Comparison of ENCODE assay signal across 8 mouse cellular contexts in genomic region chr1:172217148-172217547, GRCm38 (mm10). TPM values are rescaled to one million over a fixed set of nuclear protein-coding genes. Genes with fewer than 3 reads are reported as not detected.
A peak's percentile ranks its signal among the peaks of the same experiment; 100 is the strongest.
DNase-seq lines count a peak whose midpoint lies in the region; ATAC-seq and TF ChIP-seq lines count a peak whose summit lies in the region.

No protein-coding gene starts in this region.

- H3K4me3 ChIP-seq in forebrain, embryonic 13.5 days, result no peak overlapping the region
- H3K4me3 ChIP-seq in neural tube, embryonic 14.5 days (ENCODE audit: low read depth, low read length), result no peak overlapping the region
- H3K4me3 ChIP-seq in testis, adult 2 months (ENCODE audit: control insufficient read depth, low read depth, low read length), result peak overlapping the region; percentile 25; the same call in 1 of the 2 replicates

- no peaks in the 10 kb centered on the region for H3K27me3 ChIP-seq in forebrain, embryonic 13.5 days
- H3K27me3 ChIP-seq in neural tube, embryonic 14.5 days (ENCODE audit: control insufficient read depth, insufficient read depth, low read length), result no peaks in the 10 kb centered on the region
- no peaks in the 10 kb centered on the region for H3K27me3 ChIP-seq in testis, adult 2 months (ENCODE audit: control insufficient read depth, insufficient read depth, low read length)

- peak; percentile 60 for ATAC-seq in forebrain, embryonic 13.5 days
- peak; percentile 22 for ATAC-seq in neural tube, embryonic 14.5 days (ENCODE audit: low read depth)

- TF ChIP-seq POLR2A in testis, adult 2 months (IDR thresholded peaks at IDR 0.05; ENCODE audit: control insufficient read depth, low read depth, low read length), result no peak

- intact Hi-C loops in heart, postnatal 10 days (cut with DNase I), result loop anchor here (2.0 kb wide), 2 partner anchors 14 to 44 kb away; no protein-coding TSS in a partner anchor

- no peaks in the 10 kb centered on the region for H3K9me3 ChIP-seq in forebrain, embryonic 13.5 days (replicated peaks)
- no peaks in the 10 kb centered on the region for H3K9me3 ChIP-seq in neural tube, embryonic 14.5 days (ENCODE audit: control insufficient read depth, low read length)

- peaks cover 79% of the 10 kb centered on the region for H3K4me1 ChIP-seq in forebrain, embryonic 13.5 days
- peaks cover 9% of the 10 kb centered on the region; the same call in 1 of the 2 replicates for H3K4me1 ChIP-seq in neural tube, embryonic 14.5 days (ENCODE audit: control insufficient read depth, insufficient read depth, low read length)
- peaks cover 6% of the 10 kb centered on the region for H3K4me1 ChIP-seq in testis, adult 2 months (ENCODE audit: control insufficient read depth, insufficient read depth, low read length)

- H3K27ac ChIP-seq in forebrain, embryonic 13.5 days, result peak overlapping the region; percentile 35; the same call in 1 of the 2 replicates
- 0 out of 2 replicates have a peak overlapping the region, but pooled peaks have one; percentile 35 for H3K27ac ChIP-seq in neural tube, embryonic 14.5 days (ENCODE audit: low read depth, low read length)
- no peak overlapping the region for H3K27ac ChIP-seq in testis, adult 2 months (ENCODE audit: control insufficient read depth, insufficient read depth, low read depth, low read length)

- H3K9ac ChIP-seq in forebrain, embryonic 13.5 days, result peak overlapping the region; percentile 34; the same call in 1 of the 2 replicates
- H3K9ac ChIP-seq in neural tube, embryonic 14.5 days (replicated peaks; ENCODE audit: low read depth, low read length), result no peak overlapping the region

- DNase-seq in ES-CJ7 (ENCODE audit: low read depth, low spot score), result peak; percentile 98
- peak; percentile 77 for DNase-seq in c-Kit-positive CD71-positive TER-119-positive erythroid progenitor cells, embryonic 14.5 days (ENCODE audit: low spot score)
- DNase-seq in heart, postnatal 10 days, result peak; percentile 97 to 98
- DNase-seq in kidney, postnatal 4 days, result peak; percentile 94 to 95
- DNase-seq in lung, adult 18-20 months, result peak; percentile 94 to 96

- 0% methylated on average over 5 of the region's 5 CpGs for WGBS in forebrain, embryonic 13.5 days
- WGBS in neural tube, embryonic 14.5 days, result 2% methylated on average over 5 of the region's 5 CpGs

- peak; percentile 87 for TF ChIP-seq CTCF in testis, adult 2 months (IDR thresholded peaks at IDR 0.05; ENCODE audit: control insufficient read depth, insufficient read depth, insufficient replicate concordance, low read depth, low read length)

- H3K36me3 ChIP-seq in forebrain, embryonic 13.5 days (ENCODE audit: poor library complexity, severe bottlenecking), result no peaks in the 10 kb centered on the region
- no peaks in the 10 kb centered on the region for H3K36me3 ChIP-seq in neural tube, embryonic 14.5 days (ENCODE audit: control insufficient read depth, insufficient read depth, low read length)
- no peaks in the 10 kb centered on the region for H3K36me3 ChIP-seq in testis, adult 2 months (ENCODE audit: control insufficient read depth, insufficient read depth, low read length)

- peak overlapping the region; percentile 43 for H3K4me2 ChIP-seq in forebrain, embryonic 13.5 days
- no peak overlapping the region for H3K4me2 ChIP-seq in neural tube, embryonic 14.5 days (ENCODE audit: low read depth, low read length)

RNA-seq across cellular contexts. Expression of gene Casq1, which starts 2.5 kb away (rescaled TPM):
- 4.5 TPM in 2 replicates for polyA plus RNA-seq in forebrain, embryonic 13.5 days (2015; fragmentation: Nextera tagmentation; extraction: Ambion mirVana)
- total RNA-seq in heart, postnatal 10 days (2021), result 1 to 10 TPM; 6.6 to 9.1 TPM
- polyA plus RNA-seq in neural tube, embryonic 14.5 days (2014; fragmentation: Nextera tagmentation; extraction: Ambion mirVana), result 1.4 and 1.6 TPM in 2 replicates
- polyA plus RNA-seq in testis, adult 2 months (2012; rRNA removed), result 15.0 and 15.8 TPM in 2 replicates

RNA-seq across cellular contexts. Expression of gene Pea15a, which starts 10.5 kb away (rescaled TPM):
- 470 and 471 TPM in 2 replicates for polyA plus RNA-seq in forebrain, embryonic 13.5 days (2015; fragmentation: Nextera tagmentation; extraction: Ambion mirVana)
- total RNA-seq in heart, postnatal 10 days (2021), result 100 to 1,000 TPM; 111 to 121 TPM
- 350 and 391 TPM in 2 replicates for polyA plus RNA-seq in neural tube, embryonic 14.5 days (2014; fragmentation: Nextera tagmentation; extraction: Ambion mirVana)
- 15.8 and 17.5 TPM in 2 replicates for polyA plus RNA-seq in testis, adult 2 months (2012; rRNA removed)

RNA-seq across cellular contexts. Expression of gene Atp1a4, which starts 41.1 kb away (rescaled TPM):
- 0.10 TPM in 1 of 2 replicates, not detected in the other for polyA plus RNA-seq in forebrain, embryonic 13.5 days (2015; fragmentation: Nextera tagmentation; extraction: Ambion mirVana)
- total RNA-seq in heart, postnatal 10 days (2021), result not detected
- not detected in 2 replicates for polyA plus RNA-seq in neural tube, embryonic 14.5 days (2014; fragmentation: Nextera tagmentation; extraction: Ambion mirVana)
- 322 and 331 TPM in 2 replicates for polyA plus RNA-seq in testis, adult 2 months (2012; rRNA removed)

RNA-seq across cellular contexts. Expression of gene Igsf8, which starts 44.3 kb away (rescaled TPM):
- 164 and 169 TPM in 2 replicates for polyA plus RNA-seq in forebrain, embryonic 13.5 days (2015; fragmentation: Nextera tagmentation; extraction: Ambion mirVana)
- total RNA-seq in heart, postnatal 10 days (2021), result 10 to 100 TPM; 13.6 to 17.1 TPM
- polyA plus RNA-seq in neural tube, embryonic 14.5 days (2014; fragmentation: Nextera tagmentation; extraction: Ambion mirVana), result 66.2 and 72.2 TPM in 2 replicates
- 43.9 and 52.2 TPM in 2 replicates for polyA plus RNA-seq in testis, adult 2 months (2012; rRNA removed)

Comparison
In these comparisons a context has a peak if more than half of its experiments do, and no peak if none do; other contexts are left out.
1. RNA of gene Pea15a, which starts 10.5 kb away (polyA plus RNA-seq): 470 to 471 TPM in forebrain, embryonic 13.5 days and 350 to 391 TPM in neural tube, embryonic 14.5 days; 15.8 to 17.5 TPM in testis, adult 2 months; every median in the first group is over 10 times any median in the second.
2. RNA of gene Atp1a4, which starts 41.1 kb away (polyA plus RNA-seq): 322 to 331 TPM in testis, adult 2 months; 0.10 TPM in forebrain, embryonic 13.5 days and not detected in neural tube, embryonic 14.5 days; every median in the first group is over 100 times any median in the second.
3. Peak in every context shown above with its lines, with median percentiles within 50 percentile points of each other: DNase-seq.